Mouse (Mus musculus) stomach, embryonic 15.5 days (tissue): ENCODE data around the gene Chrd. TPM values are rescaled to one million over a fixed set of nuclear protein-coding genes. Genes with fewer than 3 reads are reported as not detected.

ENCODE experiments used
- ATAC-seq: fragments of 200-750 bp; cut with Nextera tagmentation; 2 replicates; pipeline ENCODE4 v1.8.0; 2017; ENCODE audit warnings: low read depth, moderate number of reproducible peaks, moderate TSS enrichment; ENCODE audit not compliant: insufficient read depth, low FRiP score
- H3K27ac ChIP-seq: fragments of 300-500 bp; sonication (generic); 2 replicates; pipeline ENCODE4 v1.5.1; 2015; ENCODE audit warnings: mild to moderate bottlenecking, inconsistent platforms
- H3K27me3 ChIP-seq: fragments of 300-500 bp; sonication (generic); replicated peaks from 2 replicates; pipeline ENCODE4 v1.6.1; 2015; ENCODE audit warnings: inconsistent platforms
- H3K36me3 ChIP-seq: fragments of 300-500 bp; sonication (generic); 2 replicates; pipeline ENCODE4 v1.6.1; 2015; ENCODE audit warnings: inconsistent platforms
- H3K4me1 ChIP-seq: fragments of 300-500 bp; sonication (generic); 2 replicates; pipeline ENCODE4 v1.6.1; 2015; ENCODE audit warnings: inconsistent platforms
- H3K4me2 ChIP-seq: fragments of 300-500 bp; sonication (generic); 2 replicates; pipeline ENCODE4 v1.6.1; 2015; ENCODE audit warnings: mild to moderate bottlenecking, inconsistent platforms
- H3K4me3 ChIP-seq: fragments of 300-500 bp; sonication (generic); replicated peaks from 2 replicates; pipeline ENCODE4 v1.5.1; 2015; ENCODE audit warnings: inconsistent platforms
- H3K9ac ChIP-seq: fragments of 300-500 bp; sonication (generic); 2 replicates; pipeline ENCODE4 v1.6.1; 2015; ENCODE audit warnings: inconsistent platforms
- H3K9me3 ChIP-seq: fragments of 300-500 bp; sonication (generic); 2 replicates; pipeline ENCODE4 v1.6.1; 2016; ENCODE audit warnings: inconsistent platforms
- WGBS: fragments of 180-500 bp; shearing (Covaris S2); methylation state at CpG from one replicate; pipeline ENCODE4 v1.1.7; 2015; 5-methylcytosine and 5-hydroxymethylcytosine counted together
- polyA plus RNA-seq: library from polyadenylated mRNA; unstranded; fragments of >200 nt; fragmentation: Nextera tagmentation; extraction: Ambion mirVana; gene quantifications from 2 replicates; pipeline ENCODE4 v1.2.1, GENCODE M21; 2015

Gene Chrd
- polyA plus RNA-seq: 4.0 and 4.7 TPM in 2 replicates

- peak within 1 kb of the TSS; percentile 98 for H3K4me2 ChIP-seq
- no peaks in the 10 kb centered on the region for H3K9me3 ChIP-seq
- under 1% methylated on average over 56 of the region's 70 CpGs for WGBS
- peak; percentile 72; the same call in 1 of the 2 replicates for ATAC-seq
- H3K4me3 ChIP-seq: peak within 1 kb of the TSS; percentile 64
- peaks cover 19% of the 10 kb centered on the region for H3K27me3 ChIP-seq
- peaks cover 10% of the 10 kb centered on the region for H3K4me1 ChIP-seq
- no peaks in the 10 kb centered on the region for H3K36me3 ChIP-seq
- H3K27ac ChIP-seq: peak within 1 kb of the TSS; percentile 75
- peak within 1 kb of the TSS; percentile 69 for H3K9ac ChIP-seq
Measured at GRCm38 (mm10) chr16:20732925-20733730, at the start of gene Chrd. Gene Chrd, plus strand, starts transcription at chr16:20733127.

GRCm38 (mm10) chr16:20690774-20691173 is 42.2 kb upstream of the Chrd start:
- Histone ChIP-seq H3K4me2 (no peak overlapping the region), H3K27ac (no peak overlapping the region), H3K36me3 (peaks cover 59% of the 10 kb centered on the region), H3K4me3 (no peak overlapping the region), H3K9me3 (no peaks in the 10 kb centered on the region), H3K27me3 (0 out of 2 replicates have a peak, but pooled peaks cover under 1% of the 10 kb centered on the region), H3K9ac (no peak overlapping the region), H3K4me1 (peaks cover 17% of the 10 kb centered on the region)
- no peak for ATAC-seq
- 83% methylated on average over 3 of the region's 3 CpGs for WGBS

GRCm38 (mm10) chr16:20691617-20692016 is 41.3 kb upstream of the Chrd start:
- Histone ChIP-seq H3K9me3 (no peaks in the 10 kb centered on the region), H3K27ac (no peak overlapping the region), H3K36me3 (peaks cover 51% of the 10 kb centered on the region), H3K9ac (no peak overlapping the region), H3K4me3 (no peak overlapping the region), H3K4me2 (no peak overlapping the region), H3K4me1 (peaks cover 22% of the 10 kb centered on the region), H3K27me3 (0 out of 2 replicates have a peak, but pooled peaks cover 5% of the 10 kb centered on the region)
- WGBS: 85% methylated on average over 1 of the region's 1 CpGs
- ATAC-seq: no peak

- Histone ChIP-seq H3K27ac (no peak overlapping the region; the same call in 1 of the 2 replicates), H3K4me3 (peak overlapping the region; percentile 59; the same call in 1 of the 2 replicates), H3K4me1 (peaks cover 22% of the 10 kb centered on the region), H3K27me3 (0 out of 2 replicates have a peak, but pooled peaks cover 5% of the 10 kb centered on the region), H3K36me3 (peaks cover 43% of the 10 kb centered on the region), H3K9me3 (no peaks in the 10 kb centered on the region), H3K4me2 (peak overlapping the region; percentile 86), H3K9ac (no peak overlapping the region)
- 45% methylated on average over 16 of the region's 16 CpGs for WGBS
- no peak for ATAC-seq
Measured at GRCm38 (mm10) chr16:20692241-20692965, 40.5 kb upstream of the Chrd start.

- Histone ChIP-seq H3K36me3 (peaks cover 36% of the 10 kb centered on the region), H3K9me3 (no peaks in the 10 kb centered on the region), H3K27me3 (0 out of 2 replicates have a peak, but pooled peaks cover 5% of the 10 kb centered on the region), H3K4me3 (peak within 1 kb of the TSS; percentile 59), H3K4me1 (peaks cover 22% of the 10 kb centered on the region), H3K9ac (peak within 1 kb of the TSS; percentile 42; the same call in 1 of the 2 replicates), H3K4me2 (peak within 1 kb of the TSS; percentile 86), H3K27ac (peak within 1 kb of the TSS; percentile 85)
- ATAC-seq: peak; percentile 88
- 1% methylated on average over 37 of the region's 37 CpGs for WGBS
Measured at GRCm38 (mm10) chr16:20693111-20693701, 39.7 kb upstream of the Chrd start, which contains the start of gene Fam131a. Gene Fam131a, plus strand, starts transcription at chr16:20693241.

- no peak for ATAC-seq
- Histone ChIP-seq H3K27ac (peak overlapping the region; percentile 59; the same call in 1 of the 2 replicates), H3K36me3 (peaks cover 20% of the 10 kb centered on the region), H3K9ac (no peak overlapping the region), H3K4me2 (peak overlapping the region; percentile 68), H3K4me1 (peaks cover 22% of the 10 kb centered on the region), H3K27me3 (0 out of 2 replicates have a peak, but pooled peaks cover 5% of the 10 kb centered on the region), H3K4me3 (0 out of 2 replicates have a peak overlapping the region, but pooled peaks have one; percentile 36), H3K9me3 (no peaks in the 10 kb centered on the region)
- whole genome bisulfite sequencing: 69% methylated on average over 8 of the region's 8 CpGs
Measured at GRCm38 (mm10) chr16:20694781-20695180, 38.1 kb upstream of the Chrd start.

- Histone ChIP-seq H3K27ac (0 out of 2 replicates have a peak overlapping the region, but pooled peaks have one; percentile 22), H3K9ac (peak overlapping the region; percentile 22; the same call in 1 of the 2 replicates), H3K4me2 (peak overlapping the region; percentile 68), H3K36me3 (peaks cover 10% of the 10 kb centered on the region), H3K4me3 (peak overlapping the region; percentile 36), H3K4me1 (peaks cover 22% of the 10 kb centered on the region), H3K27me3 (0 out of 2 replicates have a peak, but pooled peaks cover 5% of the 10 kb centered on the region), H3K9me3 (no peaks in the 10 kb centered on the region)
- WGBS: 3% methylated on average over 45 of the region's 46 CpGs
- ATAC-seq: peak; percentile 71; the same call in 1 of the 2 replicates
Measured at GRCm38 (mm10) chr16:20695622-20696323, 37.2 kb upstream of the Chrd start.

- H3K4me1 ChIP-seq: peaks cover 33% of the 10 kb centered on the region
- no peak overlapping the region for H3K4me2 ChIP-seq
- H3K4me3 ChIP-seq: no peak overlapping the region
- H3K27me3 ChIP-seq: 0 out of 2 replicates have a peak, but pooled peaks cover 5% of the 10 kb centered on the region
- H3K9me3 ChIP-seq: no peaks in the 10 kb centered on the region
- H3K9ac ChIP-seq: no peak overlapping the region
- no peak for ATAC-seq
- H3K36me3 ChIP-seq: peaks cover 4% of the 10 kb centered on the region; the same call in 1 of the 2 replicates
- no peak overlapping the region for H3K27ac ChIP-seq
- 73% methylated on average over 5 of the region's 5 CpGs for WGBS
Measured at GRCm38 (mm10) chr16:20699266-20699665, 33.7 kb upstream of the Chrd start.

GRCm38 (mm10) chr16:20700036-20700435 is 32.9 kb upstream of the Chrd start:
- H3K4me3 ChIP-seq: no peak overlapping the region
- no peaks in the 10 kb centered on the region for H3K9me3 ChIP-seq
- 0 out of 2 replicates have a peak, but pooled peaks cover 5% of the 10 kb centered on the region for H3K27me3 ChIP-seq
- H3K4me2 ChIP-seq: no peak overlapping the region
- H3K27ac ChIP-seq: no peak overlapping the region
- 59% methylated on average over 5 of the region's 5 CpGs for WGBS
- no peak for ATAC-seq
- H3K36me3 ChIP-seq: peaks cover 4% of the 10 kb centered on the region; the same call in 1 of the 2 replicates
- H3K4me1 ChIP-seq: peaks cover 27% of the 10 kb centered on the region
- no peak overlapping the region for H3K9ac ChIP-seq

- WGBS: 53% methylated on average over 7 of the region's 7 CpGs
- Histone ChIP-seq H3K36me3 (peaks cover 4% of the 10 kb centered on the region; the same call in 1 of the 2 replicates), H3K4me3 (no peak overlapping the region), H3K4me2 (0 out of 2 replicates have a peak overlapping the region, but pooled peaks have one; percentile 1), H3K9me3 (no peaks in the 10 kb centered on the region), H3K9ac (no peak overlapping the region), H3K4me1 (peaks cover 15% of the 10 kb centered on the region), H3K27ac (peak overlapping the region; percentile 40; the same call in 1 of the 2 replicates), H3K27me3 (no peaks in the 10 kb centered on the region)
- ATAC-seq: no peak
Measured at GRCm38 (mm10) chr16:20701316-20701715, 31.6 kb upstream of the Chrd start.
